Mouse (Mus musculus): ENCODE data around the gene Gpr152.

DNA sequence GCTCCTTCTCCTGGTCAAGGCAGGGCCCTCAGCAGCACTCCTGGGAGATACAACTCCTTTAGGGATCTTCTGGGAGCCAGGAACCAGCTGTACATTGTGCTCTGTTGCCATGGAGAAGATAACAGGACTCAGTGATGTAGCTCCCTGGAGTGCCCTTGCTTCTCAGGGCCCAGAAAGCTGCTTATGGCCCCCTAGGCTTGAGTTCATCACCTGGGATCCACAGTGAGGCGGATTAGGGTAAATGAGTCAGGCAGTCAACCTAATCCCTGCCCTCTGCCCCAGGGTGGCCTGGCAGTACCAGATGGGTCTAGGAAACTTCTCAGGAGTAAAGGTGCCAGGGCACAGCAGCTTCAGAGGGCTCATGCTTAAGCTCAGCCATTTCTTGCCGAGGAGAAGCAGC, at the start of gene Gpr152:
- TF ChIP-seq CTCF (conservative IDR thresholded peaks at IDR 0.05; ENCODE audit: low read length): no peak
- no peak for TF ChIP-seq NANOG (IDR thresholded peaks at IDR 0.05; ENCODE audit: borderline replicate concordance, low read length)

Measured in E14TG2a.4 (cell line).